Mouse (Mus musculus) kidney, postnatal 4 days (tissue): ENCODE measurements around the gene Eef1b2.

Experiments used
- DNase-seq, 2 experiments: peaks; one replicate each; pipeline ENCODE4 v3.0.0; 2021; ENCODE audit warnings: mixed read lengths in 2 of 2

Eef1b2 gene

GRCm38 (mm10) chr1:63192306-63193065 lies 15.9 kb downstream of the Eef1b2 start:
- DNase-seq = peak in 1 of 2 experiments; percentile 13

- peak; percentile 24 to 32 for DNase-seq
Measured at GRCm38 (mm10) chr1:63195848-63196512, 19.4 kb downstream of the Eef1b2 start.

GRCm38 (mm10) chr1:63199387-63199786 lies 22.8 kb downstream of the Eef1b2 start:
- no peak for DNase-seq

- DNase-seq = no peak
Measured at GRCm38 (mm10) chr1:63200322-63200721, 23.7 kb downstream of the Eef1b2 start.

GRCm38 (mm10) chr1:63201672-63202071 lies 25.0 kb downstream of the Eef1b2 start:
- DNase-seq = no peak

GRCm38 (mm10) chr1:63203471-63203870 lies 26.8 kb downstream of the Eef1b2 start:
- no peak for DNase-seq

- DNase-seq = peak; percentile 44 to 67
Measured at GRCm38 (mm10) chr1:63203950-63204659, 27.5 kb downstream of the Eef1b2 start.

- DNase-seq = no peak
Measured at GRCm38 (mm10) chr1:63204660-63205394, 28.2 kb downstream of the Eef1b2 start.

- DNase-seq = no peak
Measured at GRCm38 (mm10) chr1:63207607-63208006, 31.0 kb downstream of the Eef1b2 start.

GRCm38 (mm10) chr1:63209861-63210529 lies 33.4 kb downstream of the Eef1b2 start:
- DNase-seq = no peak

GRCm38 (mm10) chr1:63213478-63214270 lies 37.0 kb downstream of the Eef1b2 start:
- no peak for DNase-seq

GRCm38 (mm10) chr1:63214271-63214558 lies 37.6 kb downstream of the Eef1b2 start, which contains the start of gene Gpr1:
TSS of gene Gpr1 (minus strand) at chr1:63214543.
- no peak for DNase-seq

- DNase-seq = no peak
Measured at GRCm38 (mm10) chr1:63214631-63215030, 38.0 kb downstream of the Eef1b2 start.

GRCm38 (mm10) chr1:63219277-63219676 lies 42.7 kb downstream of the Eef1b2 start:
- no peak for DNase-seq

GRCm38 (mm10) chr1:63225009-63225408 lies 48.4 kb downstream of the Eef1b2 start:
- DNase-seq = no peak

GRCm38 (mm10) chr1:63225890-63226289 lies 49.3 kb downstream of the Eef1b2 start:
- DNase-seq = no peak

GRCm38 (mm10) chr1:63227241-63227640 lies 50.6 kb downstream of the Eef1b2 start:
- DNase-seq = no peak
